Mouse (Mus musculus) forebrain, embryonic 10.5 days (tissue): ENCODE data around the gene Capn12. TPM values are rescaled to one million over a fixed set of nuclear protein-coding genes. Genes with fewer than 3 reads are reported as not detected.

Experiments
- polyA plus RNA-seq: library from polyadenylated mRNA; unstranded; fragments of >200 nt; fragmentation: Nextera tagmentation; extraction: Ambion mirVana; gene quantifications from 2 replicates; pipeline ENCODE4 v1.2.1, GENCODE M21; 2016

Capn12 gene
- polyA plus RNA-seq, 1 experiment from 2014 or later, result 0.21 TPM

Other genes starting within 250 kb of the Capn12 start
- gene Fbxo27, start 188.6 kb upstream of the Capn12 start, polyA plus RNA-seq, result 6.2 and 6.4 TPM in 2 replicates
- 10.7 and 13.9 TPM in 2 replicates for gene Fbxo17, start 164.6 kb upstream of the Capn12 start, polyA plus RNA-seq
- 156 and 161 TPM in 2 replicates for gene Mrps12, start 139.6 kb upstream of the Capn12 start, polyA plus RNA-seq
- gene Sars2, start 139.4 kb upstream of the Capn12 start, polyA plus RNA-seq, result 40.7 and 43.4 TPM in 2 replicates
- not detected in 2 replicates for gene Ccer2, start 125.2 kb upstream of the Capn12 start, polyA plus RNA-seq
- gene Sirt2, start 114.7 kb upstream of the Capn12 start, polyA plus RNA-seq, result 60.8 and 63.5 TPM in 2 replicates
- gene Nfkbib, start 113.9 kb upstream of the Capn12 start, polyA plus RNA-seq, result 56.6 and 57.6 TPM in 2 replicates
- gene Rinl, start 92.5 kb upstream of the Capn12 start, polyA plus RNA-seq, result 3.4 and 3.8 TPM in 2 replicates
- gene Hnrnpl, start 72.9 kb upstream of the Capn12 start, polyA plus RNA-seq, result 325 and 336 TPM in 2 replicates
- 68.5 and 72.0 TPM in 2 replicates for gene Ech1, start 56.2 kb upstream of the Capn12 start, polyA plus RNA-seq
- gene Lgals4, start 47.6 kb upstream of the Capn12 start, polyA plus RNA-seq, result 2.9 and 3.1 TPM in 2 replicates
- gene Lgals7, start 17.6 kb upstream of the Capn12 start, polyA plus RNA-seq, result 0.26 and 0.42 TPM in 2 replicates
- gene Actn4, start 80.9 kb downstream of the Capn12 start, polyA plus RNA-seq, result 235 and 255 TPM in 2 replicates
- 415 and 425 TPM in 2 replicates for gene Eif3k, start 100.4 kb downstream of the Capn12 start, polyA plus RNA-seq
- gene Map4k1, start 100.6 kb downstream of the Capn12 start, polyA plus RNA-seq, result 10.2 and 13.4 TPM in 2 replicates
- gene Ryr1, start 243.8 kb downstream of the Capn12 start, polyA plus RNA-seq, result 1.0 and 1.2 TPM in 2 replicates